Mouse (Mus musculus): ENCODE results near the gene Zfp212. TPM values are rescaled to one million over a fixed set of nuclear protein-coding genes. Genes with fewer than 3 reads are reported as not detected.

The Zfp212 gene
- polyA plus RNA-seq, 1 experiment from 2014 or later, result 13.4 TPM

- no peaks in the 10 kb centered on the region for H3K9me3 ChIP-seq (ENCODE audit: control insufficient read depth, low read length)
- no peak overlapping the region for H3K4me2 ChIP-seq (ENCODE audit: low read length)
- H3K9ac ChIP-seq (ENCODE audit: low read length), result no peak overlapping the region
- no peak for DNase-seq (ENCODE audit: low spot score)
- no peaks in the 10 kb centered on the region for H3K27me3 ChIP-seq (replicated peaks; ENCODE audit: control insufficient read depth, insufficient read depth, low read length)
- no peaks in the 10 kb centered on the region for H3K4me1 ChIP-seq (replicated peaks; ENCODE audit: control insufficient read depth, insufficient read depth, low read length)
- no peak for ATAC-seq (replicated peaks; ENCODE audit: low FRiP score, low TSS enrichment, low read depth)
- H3K27ac ChIP-seq (ENCODE audit: low read depth), result no peak overlapping the region
- H3K36me3 ChIP-seq (ENCODE audit: control insufficient read depth, insufficient read depth, low read length), result peaks cover 91% of the 10 kb centered on the region
- WGBS, result 86% methylated on average over 8 of the region's 8 CpGs
- H3K4me3 ChIP-seq (ENCODE audit: low read depth, low read length), result no peak overlapping the region
Observed at GRCm38 (mm10) chr6:47888812-47889383, 31.4 kb upstream of the Zfp212 start.

- ATAC-seq (replicated peaks; ENCODE audit: low FRiP score, low TSS enrichment, low read depth) (no peak), DNase-seq (ENCODE audit: low spot score) (no peak)
- WGBS, result 88% methylated on average over 6 of the region's 6 CpGs
- H3K4me3 ChIP-seq (ENCODE audit: low read depth, low read length), result no peak overlapping the region
- no peak overlapping the region for H3K27ac ChIP-seq (ENCODE audit: low read depth)
- H3K4me1 ChIP-seq (replicated peaks; ENCODE audit: control insufficient read depth, insufficient read depth, low read length), result no peaks in the 10 kb centered on the region
- H3K9me3 ChIP-seq (ENCODE audit: control insufficient read depth, low read length), result no peaks in the 10 kb centered on the region
- H3K27me3 ChIP-seq (replicated peaks; ENCODE audit: control insufficient read depth, insufficient read depth, low read length), result no peaks in the 10 kb centered on the region
- H3K36me3 ChIP-seq (ENCODE audit: control insufficient read depth, insufficient read depth, low read length), result peaks cover 57% of the 10 kb centered on the region
- H3K4me2 ChIP-seq (ENCODE audit: low read length), result no peak overlapping the region
- no peak overlapping the region for H3K9ac ChIP-seq (ENCODE audit: low read length)
Observed at GRCm38 (mm10) chr6:47899416-47899815, 20.9 kb upstream of the Zfp212 start.

- H3K36me3 ChIP-seq (ENCODE audit: control insufficient read depth, insufficient read depth, low read length), result peaks cover 77% of the 10 kb centered on the region
- WGBS, result 77% methylated on average over 4 of the region's 4 CpGs
- ATAC-seq (replicated peaks; ENCODE audit: low FRiP score, low TSS enrichment, low read depth), result no peak
Observed at GRCm38 (mm10) chr6:47903587-47903986, 16.7 kb upstream of the Zfp212 start.

GRCm38 (mm10) chr6:47904361-47904760, 15.9 kb upstream of the Zfp212 start:
- 51% methylated on average over 19 of the region's 19 CpGs for WGBS
- H3K36me3 ChIP-seq (ENCODE audit: control insufficient read depth, insufficient read depth, low read length), result peaks cover 71% of the 10 kb centered on the region

More at GRCm38 (mm10) chr6:47903587-47903986, 16.7 kb upstream of the Zfp212 start:
- no peak overlapping the region for H3K4me3 ChIP-seq (ENCODE audit: low read depth, low read length)
- no peaks in the 10 kb centered on the region for H3K4me1 ChIP-seq (replicated peaks; ENCODE audit: control insufficient read depth, insufficient read depth, low read length)
- H3K9me3 ChIP-seq (ENCODE audit: control insufficient read depth, low read length), result no peaks in the 10 kb centered on the region
- H3K27me3 ChIP-seq (replicated peaks; ENCODE audit: control insufficient read depth, insufficient read depth, low read length), result no peaks in the 10 kb centered on the region
- H3K9ac ChIP-seq (ENCODE audit: low read length), result no peak overlapping the region
- no peak for DNase-seq (ENCODE audit: low spot score)
- H3K4me2 ChIP-seq (ENCODE audit: low read length), result no peak overlapping the region
- no peak overlapping the region for H3K27ac ChIP-seq (ENCODE audit: low read depth)

DNA sequence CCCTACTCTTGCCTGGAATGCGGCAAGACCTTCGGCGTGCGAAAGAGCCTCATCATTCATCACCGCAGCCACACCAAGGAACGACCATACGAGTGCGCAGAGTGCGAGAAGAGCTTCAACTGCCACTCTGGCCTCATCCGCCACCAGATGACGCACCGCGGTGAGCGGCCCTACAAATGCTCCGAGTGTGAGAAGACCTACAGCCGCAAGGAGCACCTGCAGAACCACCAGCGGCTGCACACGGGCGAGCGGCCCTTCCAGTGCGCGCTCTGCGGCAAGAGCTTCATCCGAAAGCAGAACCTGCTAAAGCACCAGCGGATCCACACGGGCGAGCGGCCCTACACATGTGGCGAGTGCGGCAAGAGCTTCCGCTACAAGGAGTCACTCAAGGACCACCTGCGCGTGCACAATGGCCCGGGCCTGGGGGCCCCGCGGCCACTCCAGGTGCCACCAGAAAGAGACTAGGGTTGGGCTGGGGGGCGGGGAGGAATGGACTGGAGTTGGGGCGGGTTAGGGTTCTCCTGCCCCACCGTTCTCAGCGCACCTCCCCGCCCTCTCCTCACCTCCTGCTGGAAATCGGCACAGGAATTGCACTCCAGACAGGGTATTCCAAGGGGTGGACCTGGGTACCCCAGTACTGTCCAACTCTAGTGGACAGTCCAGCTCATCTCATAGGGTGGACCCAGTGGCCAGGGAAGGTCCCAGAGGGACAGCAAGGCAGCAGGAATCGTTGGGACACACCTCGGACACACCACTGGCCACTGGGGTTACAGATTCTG, 15.2 kb upstream of the Zfp212 start:
- no peak overlapping the region for H3K4me3 ChIP-seq (ENCODE audit: low read depth, low read length)
- WGBS, result 66% methylated on average over 44 of the region's 44 CpGs

More at GRCm38 (mm10) chr6:47904361-47904760, 15.9 kb upstream of the Zfp212 start:
- H3K4me3 ChIP-seq (ENCODE audit: low read depth, low read length), result no peak overlapping the region
- DNase-seq (ENCODE audit: low spot score) (no peak), ATAC-seq (replicated peaks; ENCODE audit: low FRiP score, low TSS enrichment, low read depth) (no peak)
- H3K9me3 ChIP-seq (ENCODE audit: control insufficient read depth, low read length), result no peaks in the 10 kb centered on the region
- no peaks in the 10 kb centered on the region for H3K27me3 ChIP-seq (replicated peaks; ENCODE audit: control insufficient read depth, insufficient read depth, low read length)
- no peak overlapping the region for H3K9ac ChIP-seq (ENCODE audit: low read length)
- H3K4me2 ChIP-seq (ENCODE audit: low read length), result no peak overlapping the region
- no peak overlapping the region for H3K27ac ChIP-seq (ENCODE audit: low read depth)
- H3K4me1 ChIP-seq (replicated peaks; ENCODE audit: control insufficient read depth, insufficient read depth, low read length), result no peaks in the 10 kb centered on the region

GRCm38 (mm10) chr6:47906326-47906725, 13.9 kb upstream of the Zfp212 start:
- Histone ChIP-seq H3K9me3 (ENCODE audit: control insufficient read depth, low read length) (no peaks in the 10 kb centered on the region), H3K4me1 (replicated peaks; ENCODE audit: control insufficient read depth, insufficient read depth, low read length) (no peaks in the 10 kb centered on the region), H3K27me3 (replicated peaks; ENCODE audit: control insufficient read depth, insufficient read depth, low read length) (no peaks in the 10 kb centered on the region), H3K4me3 (ENCODE audit: low read depth, low read length) (no peak overlapping the region), H3K27ac (ENCODE audit: low read depth) (no peak overlapping the region), H3K36me3 (ENCODE audit: control insufficient read depth, insufficient read depth, low read length) (peaks cover 61% of the 10 kb centered on the region), H3K4me2 (ENCODE audit: low read length) (no peak overlapping the region), H3K9ac (ENCODE audit: low read length) (no peak overlapping the region)
- DNase-seq (ENCODE audit: low spot score) (no peak), ATAC-seq (replicated peaks; ENCODE audit: low FRiP score, low TSS enrichment, low read depth) (no peak)
- WGBS, result 98% methylated on average over 5 of the region's 5 CpGs

More for the DNA sequence above, 15.2 kb upstream of the Zfp212 start:
- Histone ChIP-seq H3K36me3 (ENCODE audit: control insufficient read depth, insufficient read depth, low read length) (peaks cover 64% of the 10 kb centered on the region), H3K9ac (ENCODE audit: low read length) (no peak overlapping the region), H3K4me1 (replicated peaks; ENCODE audit: control insufficient read depth, insufficient read depth, low read length) (no peaks in the 10 kb centered on the region), H3K27me3 (replicated peaks; ENCODE audit: control insufficient read depth, insufficient read depth, low read length) (no peaks in the 10 kb centered on the region), H3K27ac (ENCODE audit: low read depth) (no peak overlapping the region), H3K4me2 (ENCODE audit: low read length) (no peak overlapping the region), H3K9me3 (ENCODE audit: control insufficient read depth, low read length) (no peaks in the 10 kb centered on the region)
- ATAC-seq (replicated peaks; ENCODE audit: low FRiP score, low TSS enrichment, low read depth) (no peak), DNase-seq (ENCODE audit: low spot score) (no peak)

DNA sequence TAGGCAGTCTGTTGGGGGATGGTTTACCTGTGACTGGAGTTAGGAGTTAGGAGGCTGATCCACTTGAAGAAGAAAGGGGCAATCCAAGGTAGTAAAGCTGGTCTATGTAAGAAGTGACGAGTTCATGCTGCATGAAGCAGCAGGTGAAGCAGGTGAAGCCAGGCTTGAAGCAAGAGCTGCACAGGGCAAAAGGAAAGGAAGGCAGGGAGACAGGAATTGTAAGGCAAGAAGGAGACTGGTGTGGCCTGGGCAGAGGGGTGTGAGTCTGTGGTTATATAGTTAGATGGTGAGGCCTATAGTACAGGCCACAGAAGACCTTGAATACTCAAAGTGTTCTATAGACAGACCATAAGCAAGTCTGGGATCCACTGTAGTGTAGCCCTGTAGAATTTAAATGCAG, 11.3 kb upstream of the Zfp212 start:
- no peaks in the 10 kb centered on the region for H3K4me1 ChIP-seq (replicated peaks; ENCODE audit: control insufficient read depth, insufficient read depth, low read length)
- WGBS, result 82% methylated on average over 1 of the region's 1 CpGs
- no peak overlapping the region for H3K27ac ChIP-seq (ENCODE audit: low read depth)
- H3K9ac ChIP-seq (ENCODE audit: low read length), result no peak overlapping the region
- H3K36me3 ChIP-seq (ENCODE audit: control insufficient read depth, insufficient read depth, low read length), result peaks cover 40% of the 10 kb centered on the region
- DNase-seq (ENCODE audit: low spot score), result no peak
- no peaks in the 10 kb centered on the region for H3K9me3 ChIP-seq (ENCODE audit: control insufficient read depth, low read length)
- no peak overlapping the region for H3K4me2 ChIP-seq (ENCODE audit: low read length)
- H3K27me3 ChIP-seq (replicated peaks; ENCODE audit: control insufficient read depth, insufficient read depth, low read length), result no peaks in the 10 kb centered on the region
- H3K4me3 ChIP-seq (ENCODE audit: low read depth, low read length), result no peak overlapping the region
- no peak for ATAC-seq (replicated peaks; ENCODE audit: low FRiP score, low TSS enrichment, low read depth)

DNA sequence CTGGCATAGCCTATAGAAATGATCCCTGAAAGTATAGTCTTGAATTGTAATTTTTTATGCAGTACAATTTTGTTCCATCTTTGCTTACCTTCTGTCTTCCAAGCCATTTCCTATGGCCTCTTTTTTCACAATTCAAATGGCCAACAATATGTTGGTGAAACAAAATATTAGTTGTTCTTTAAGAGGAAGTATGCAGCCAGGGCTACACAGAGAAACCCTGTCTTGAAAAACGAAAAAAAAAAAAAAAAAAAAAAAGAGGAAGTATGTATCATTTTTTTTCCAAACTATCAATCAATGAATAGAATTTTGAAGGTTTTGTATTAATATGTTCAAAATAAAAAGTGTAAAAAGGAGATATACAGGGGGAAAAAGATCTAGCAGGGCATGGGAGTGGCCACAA, 8.6 kb upstream of the Zfp212 start:
- Histone ChIP-seq H3K4me2 (ENCODE audit: low read length) (no peak overlapping the region), H3K4me3 (ENCODE audit: low read depth, low read length) (no peak overlapping the region), H3K9ac (ENCODE audit: low read length) (no peak overlapping the region), H3K4me1 (replicated peaks; ENCODE audit: control insufficient read depth, insufficient read depth, low read length) (no peaks in the 10 kb centered on the region), H3K27ac (ENCODE audit: low read depth) (no peak overlapping the region), H3K27me3 (replicated peaks; ENCODE audit: control insufficient read depth, insufficient read depth, low read length) (no peaks in the 10 kb centered on the region), H3K36me3 (ENCODE audit: control insufficient read depth, insufficient read depth, low read length) (peaks cover 13% of the 10 kb centered on the region), H3K9me3 (ENCODE audit: control insufficient read depth, low read length) (no peaks in the 10 kb centered on the region)
- ATAC-seq (replicated peaks; ENCODE audit: low FRiP score, low TSS enrichment, low read depth) (no peak), DNase-seq (ENCODE audit: low spot score) (no peak)
- WGBS, result 59% methylated on average over 1 of the region's 1 CpGs

GRCm38 (mm10) chr6:47912991-47913390, 7.3 kb upstream of the Zfp212 start:
- Histone ChIP-seq H3K27ac (ENCODE audit: low read depth) (no peak overlapping the region), H3K27me3 (replicated peaks; ENCODE audit: control insufficient read depth, insufficient read depth, low read length) (no peaks in the 10 kb centered on the region), H3K9ac (ENCODE audit: low read length) (no peak overlapping the region), H3K9me3 (ENCODE audit: control insufficient read depth, low read length) (no peaks in the 10 kb centered on the region), H3K4me1 (replicated peaks; ENCODE audit: control insufficient read depth, insufficient read depth, low read length) (no peaks in the 10 kb centered on the region), H3K36me3 (ENCODE audit: control insufficient read depth, insufficient read depth, low read length) (0 out of 2 replicates have a peak, but pooled peaks cover 5% of the 10 kb centered on the region), H3K4me3 (ENCODE audit: low read depth, low read length) (no peak overlapping the region), H3K4me2 (ENCODE audit: low read length) (no peak overlapping the region)
- DNase-seq (ENCODE audit: low spot score), result no peak
- WGBS, result 47% methylated on average over 3 of the region's 3 CpGs
- peak; percentile 32; the same call in 1 of the 2 replicates for ATAC-seq (replicated peaks; ENCODE audit: low FRiP score, low TSS enrichment, low read depth)
